Mouse (Mus musculus): ENCODE data around the gene Cd164l2. TPM values are rescaled to one million over a fixed set of nuclear protein-coding genes. Genes with fewer than 3 reads are reported as not detected.

The Cd164l2 gene
- total RNA-seq (2023): not detected in 2 replicates

DNA sequence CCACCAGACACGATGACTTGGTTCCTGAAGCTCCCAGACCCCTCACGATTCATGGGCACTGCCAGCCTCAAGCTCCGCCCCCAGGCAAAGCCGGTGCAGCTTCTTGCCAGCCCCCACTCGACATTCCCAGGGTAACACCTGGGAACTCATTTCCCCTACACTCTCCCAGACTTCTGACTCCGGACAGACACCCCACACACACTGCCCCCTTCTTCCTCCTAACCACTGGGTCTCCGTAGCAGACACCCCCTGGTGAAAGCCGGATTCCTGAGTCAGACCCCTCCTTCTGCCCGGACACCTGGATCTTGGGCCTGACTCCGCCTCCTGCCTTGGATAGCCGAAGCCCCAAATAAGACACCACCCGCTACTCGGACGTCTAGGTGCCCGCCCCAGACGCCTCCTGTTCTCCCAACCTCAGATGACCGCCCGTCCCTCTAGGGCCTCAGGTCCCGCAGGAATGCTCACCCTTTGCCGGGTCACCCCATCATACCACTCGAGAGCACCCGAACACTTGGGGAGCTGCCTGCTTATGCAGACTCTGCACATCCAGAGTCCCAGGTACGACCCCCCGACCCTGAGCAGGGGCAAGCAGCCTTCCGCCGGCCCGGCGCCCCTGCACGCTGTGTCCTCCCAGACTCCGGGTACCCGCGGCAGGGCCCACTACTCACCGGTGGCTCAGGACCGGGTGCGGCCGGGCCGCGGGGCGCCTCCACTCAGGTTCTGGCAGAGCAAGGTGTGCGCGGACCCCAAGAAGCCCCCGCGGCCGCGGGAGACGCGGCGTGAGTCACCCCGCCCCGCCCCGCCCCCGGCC lies at the start of gene Cd164l2, which contains the start of gene Gpr3:
Gene Cd164l2, plus strand, starts transcription at position 381 of the 811 bp plus-strand sequence.
Gene Gpr3, minus strand, starts transcription at position 786 of the 811 bp plus-strand sequence.

GRCm38 (mm10) chr4:133240490-133240921 lies 28.6 kb downstream of the Cd164l2 start, which contains the start of gene Map3k6:
Gene Map3k6 (plus strand): TSS chr4:133240818.

DNA sequence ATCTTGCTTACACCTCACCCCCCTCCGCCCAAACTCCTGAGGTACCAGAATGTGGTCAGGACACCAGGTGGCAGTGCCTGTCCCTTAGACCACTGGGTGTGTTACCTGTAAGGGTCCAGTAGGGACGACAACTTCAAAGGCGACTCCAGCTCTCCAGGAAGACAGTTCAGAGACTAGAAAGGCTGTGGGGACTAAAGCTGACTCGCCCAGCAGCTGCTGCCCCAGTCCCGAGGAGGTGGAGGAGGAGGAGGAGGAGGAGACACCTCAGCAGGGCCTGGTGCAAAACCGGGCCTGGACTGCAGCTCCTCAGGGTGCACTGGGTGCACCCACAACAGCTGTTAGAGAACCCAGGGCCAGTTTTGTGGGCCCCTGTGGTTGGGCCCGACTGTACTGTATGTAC lies 51.0 kb downstream of the Cd164l2 start, which contains the start of gene Sytl1:
Gene Sytl1, minus strand, starts transcription at position 232 of the 400 bp plus-strand sequence.

Other genes starting within 250 kb of the Cd164l2 start
- 308 and 313 TPM in 2 replicates for gene Fgr, start 238.0 kb upstream of the Cd164l2 start, total RNA-seq (2023)
- gene Ahdc1, start 200.9 kb upstream of the Cd164l2 start, total RNA-seq (2023): 4.7 and 6.3 TPM in 2 replicates
- gene Wasf2, start 81.6 kb upstream of the Cd164l2 start, total RNA-seq (2023): 239 and 265 TPM in 2 replicates
- gene Gpr3, start 405 bp downstream of the Cd164l2 start, total RNA-seq (2023): not detected in 2 replicates
- gene Map3k6, start 28.7 kb downstream of the Cd164l2 start, total RNA-seq (2023): 3.1 and 5.4 TPM in 2 replicates
- gene Sytl1, start 51.0 kb downstream of the Cd164l2 start, total RNA-seq (2023): 41.3 and 43.2 TPM in 2 replicates
- gene Tmem222, start 65.7 kb downstream of the Cd164l2 start, total RNA-seq (2023): 37.0 and 47.6 TPM in 2 replicates
- 64.6 and 69.6 TPM in 2 replicates for gene Wdtc1, start 141.3 kb downstream of the Cd164l2 start, total RNA-seq (2023)
- 56.1 and 67.3 TPM in 2 replicates for gene Slc9a1, start 157.6 kb downstream of the Cd164l2 start, total RNA-seq (2023)